Comparison of ENCODE assay signal across 26 mouse cellular contexts in the genomic region with DNA sequence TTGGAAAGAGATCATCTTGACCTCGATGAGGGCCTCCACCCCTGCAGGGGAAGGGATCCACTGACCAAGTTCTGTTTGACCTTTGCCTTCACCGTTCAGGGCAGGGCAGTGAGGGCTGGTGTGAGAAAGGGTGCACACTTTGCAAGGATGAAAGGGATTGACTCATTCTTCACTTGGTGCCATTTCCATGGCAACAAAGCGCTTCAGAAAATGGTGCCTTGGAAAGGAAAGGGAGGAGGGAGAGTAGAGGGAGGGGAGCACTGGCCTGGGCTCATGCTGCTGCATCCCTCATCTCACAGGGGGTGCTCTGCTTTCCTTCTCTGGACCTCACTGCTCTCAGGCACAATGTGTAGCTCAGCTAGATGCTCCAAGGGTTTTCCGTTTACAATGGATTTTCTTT. TPM values are rescaled to one million over a fixed set of nuclear protein-coding genes. Genes with fewer than 3 reads are reported as not detected.
DNase-seq lines count a peak whose midpoint lies in the region; ATAC-seq and TF ChIP-seq lines count a peak whose summit lies in the region.
"Had no signal": no experiment of that assay in that cellular context is flagged by ENCODE, and none has a peak within 500 bp of the region (broad histone marks: within the 10 kb centered on the region; RNA-seq: fewer than 3 reads in every experiment).

No protein-coding gene starts in this region.

- H3K4me1 ChIP-seq in midbrain, embryonic 10.5 days = peaks cover 30% of the 10 kb centered on the region
- peaks cover 5% of the 10 kb centered on the region; the same call in 1 of the 2 replicates for H3K4me1 ChIP-seq in midbrain, embryonic 13.5 days (replicated peaks)
- H3K4me1 ChIP-seq in bone marrow, adult 2 months (ENCODE audit: control insufficient read depth, insufficient read depth, low read length) = peaks cover 8% of the 10 kb centered on the region
- no peaks in the 10 kb centered on the region for H3K4me1 ChIP-seq in lung, adult 2 months (ENCODE audit: control insufficient read depth, insufficient read depth, low read length)
- H3K4me1 ChIP-seq: limb, embryonic 12.5 days had no signal

- H3K27me3 ChIP-seq in midbrain, embryonic 10.5 days (ENCODE audit: low read depth, poor library complexity, severe bottlenecking) = peaks cover 10% of the 10 kb centered on the region
- no peaks in the 10 kb centered on the region for H3K27me3 ChIP-seq in midbrain, embryonic 13.5 days
- H3K27me3 ChIP-seq: embryonic facial prominence, embryonic 13.5 days; midbrain, embryonic 15.5 days had no signal

- no peak overlapping the region for H3K9ac ChIP-seq in midbrain, embryonic 13.5 days (replicated peaks)
- H3K9ac ChIP-seq: embryonic facial prominence, embryonic 13.5 days; forebrain, embryonic 13.5 days; hindbrain, embryonic 14.5 days; limb, embryonic 12.5 days; liver, postnatal 0 days; midbrain, embryonic 15.5 days had no signal

- H3K36me3 ChIP-seq in midbrain, embryonic 10.5 days = no peaks in the 10 kb centered on the region
- no peaks in the 10 kb centered on the region for H3K36me3 ChIP-seq in midbrain, embryonic 13.5 days
- H3K36me3 ChIP-seq: embryonic facial prominence, embryonic 13.5 days; limb, embryonic 12.5 days; midbrain, embryonic 15.5 days had no signal

- TF ChIP-seq POLR2A in bone marrow, adult 2 months (IDR thresholded peaks at IDR 0.05; ENCODE audit: borderline replicate concordance, control insufficient read depth, low read depth, low read length) = no peak
- TF ChIP-seq POLR2A in lung, adult 2 months (IDR thresholded peaks at IDR 0.05; ENCODE audit: borderline replicate concordance, extremely low read depth, low read depth, low read length) = no peak

- no peak overlapping the region for H3K4me2 ChIP-seq in midbrain, embryonic 13.5 days (replicated peaks)
- H3K4me2 ChIP-seq: embryonic facial prominence, embryonic 13.5 days; forebrain, embryonic 13.5 days; hindbrain, embryonic 14.5 days; limb, embryonic 12.5 days; liver, embryonic 11.5 days; midbrain, embryonic 15.5 days had no signal

- H3K4me3 ChIP-seq in midbrain, embryonic 10.5 days = no peak overlapping the region
- H3K4me3 ChIP-seq in midbrain, embryonic 13.5 days (replicated peaks) = no peak overlapping the region
- no peak overlapping the region for H3K4me3 ChIP-seq in bone marrow, adult 2 months (replicated peaks; ENCODE audit: control insufficient read depth, low read depth, low read length)
- H3K4me3 ChIP-seq in lung, adult 2 months (replicated peaks; ENCODE audit: extremely low read depth, low read depth, low read length) = no peak overlapping the region
- H3K4me3 ChIP-seq: embryonic facial prominence, embryonic 13.5 days; erythroblast, embryonic 14.5 days; forebrain, embryonic 13.5 days; limb, embryonic 12.5 days; midbrain, embryonic 15.5 days had no signal

- H3K27ac ChIP-seq in midbrain, embryonic 10.5 days (replicated peaks) = peak overlapping the region; percentile 42; the same call in 1 of the 2 replicates
- no peak overlapping the region for H3K27ac ChIP-seq in midbrain, embryonic 13.5 days
- H3K27ac ChIP-seq in bone marrow, adult 2 months (ENCODE audit: control insufficient read depth, insufficient read depth, low read depth, low read length, poor library complexity) = 0 out of 2 replicates have a peak overlapping the region, but pooled peaks have one; percentile 4
- H3K27ac ChIP-seq: embryonic facial prominence, embryonic 13.5 days; forebrain, embryonic 13.5 days; hindbrain, embryonic 14.5 days; limb, embryonic 12.5 days; midbrain, embryonic 15.5 days had no signal

- WGBS in midbrain, embryonic 10.5 days = 33% methylated on average over 4 of the region's 4 CpGs
- WGBS in midbrain, embryonic 13.5 days = 26% methylated on average over 4 of the region's 4 CpGs
- WGBS in bone marrow, adult 2 months = 71% methylated on average over 4 of the region's 4 CpGs
- 61% methylated on average over 4 of the region's 4 CpGs for WGBS in lung, adult 2 months

- ATAC-seq in midbrain, embryonic 13.5 days = no peak
- ATAC-seq: forebrain, embryonic 13.5 days; liver, postnatal 0 days; midbrain, embryonic 15.5 days had no signal

- TF ChIP-seq CTCF in bone marrow, adult 2 months (IDR thresholded peaks at IDR 0.05; ENCODE audit: control insufficient read depth, insufficient read depth, low read length) = no peak
- no peak for TF ChIP-seq CTCF in lung, adult 2 months (IDR thresholded peaks at IDR 0.05; ENCODE audit: insufficient read depth, low read length)

- DNase-seq in midbrain, embryonic 10.5 days (ENCODE audit: low spot score) = peak; percentile 29
- peak; percentile 55 for DNase-seq in ES-CJ7 (ENCODE audit: low read depth, low spot score)
- DNase-seq in mesoderm, embryonic 11.5 days (ENCODE audit: low read depth, low spot score) = peak; percentile 19
- DNase-seq in adrenal gland, adult 8-10 months = no peak
- no peak for DNase-seq in lung, adult 2 months
- DNase-seq: adrenal gland, postnatal 10 days; cerebellum, adult 9-10 months; gastrocnemius, postnatal 14 days; heart, adult 11 months; kidney, adult 2 months; kidney, postnatal 14 days; liver, postnatal 0 days; lung, postnatal 10 days; thymus, adult 18-20 months; thymus, postnatal 4 days had no signal

- H3K9me3 ChIP-seq in midbrain, embryonic 10.5 days (replicated peaks) = no peaks in the 10 kb centered on the region
- H3K9me3 ChIP-seq in midbrain, embryonic 13.5 days = no peaks in the 10 kb centered on the region
- H3K9me3 ChIP-seq: embryonic facial prominence, embryonic 13.5 days; forebrain, embryonic 13.5 days; limb, embryonic 12.5 days; midbrain, embryonic 15.5 days had no signal

RNA-seq across cellular contexts. Expression of a gene that starts 26.5 kb away (rescaled TPM):
- 1.5 and 2.3 TPM in 2 replicates for polyA plus RNA-seq in midbrain, embryonic 10.5 days (2016; fragmentation: Nextera tagmentation; extraction: Ambion mirVana)
- 0.21 and 0.24 TPM in 2 replicates for polyA plus RNA-seq in midbrain, embryonic 13.5 days (2015; fragmentation: Nextera tagmentation; extraction: Ambion mirVana)
- 0.85 TPM in 1 of 2 replicates, not detected in the other for polyA plus RNA-seq in bone marrow, adult 2 months (2011; ENCODE audit: insufficient read depth, insufficient read length, low replicate concordance, missing spikeins)
- under 1 TPM in 3 of 4 experiments, not detected in 1; 0.13 to 0.70 (median 0.42) TPM for total RNA-seq in adrenal gland, adult 8-10 months (2022)
- 48.0 and 48.9 TPM in 2 replicates for polyA plus RNA-seq in lung, adult 2 months (2012; rRNA removed)
- total RNA-seq: common myeloid progenitor, adult 5-6 weeks; gastrocnemius, postnatal 14 days; heart, postnatal 25 days had no signal

RNA-seq across cellular contexts. Expression of a gene that starts 33.9 kb away (rescaled TPM):
- polyA plus RNA-seq in midbrain, embryonic 10.5 days (2016; fragmentation: Nextera tagmentation; extraction: Ambion mirVana) = 112 and 124 TPM in 2 replicates
- 231 and 239 TPM in 2 replicates for polyA plus RNA-seq in midbrain, embryonic 13.5 days (2015; fragmentation: Nextera tagmentation; extraction: Ambion mirVana)
- 25.3 and 33.9 TPM in 2 replicates for polyA plus RNA-seq in bone marrow, adult 2 months (2011; ENCODE audit: insufficient read depth, insufficient read length, low replicate concordance, missing spikeins)
- total RNA-seq in adrenal gland, adult 8-10 months (2022) = 100 to 1,000 TPM in 1 of 4 experiments, 10 to 100 TPM in 3; 78.5 to 100 (median 88.6) TPM
- 44.8 and 58.0 TPM in 2 replicates for polyA plus RNA-seq in lung, adult 2 months (2012; rRNA removed)

Comparison
In these comparisons a context has a peak if more than half of its experiments do, and no peak if none do; other contexts are left out.
1. DNase-seq: peak in midbrain, embryonic 10.5 days (single experiment), ES-CJ7 (single experiment) and mesoderm, embryonic 11.5 days (single experiment); none in adrenal gland, adult 8-10 months (single experiment) and lung, adult 2 months (single experiment).
2. RNA of a gene that starts 26.5 kb away (polyA plus RNA-seq): 48.0 to 48.9 TPM in lung, adult 2 months; 1.5 to 2.3 TPM in midbrain, embryonic 10.5 days, 0.85 TPM in bone marrow, adult 2 months and 0.21 to 0.24 TPM in midbrain, embryonic 13.5 days; every median in the first group is over 10 times any median in the second.